Mouse (Mus musculus): ENCODE measurements at regions not wholly inside any gene's neighbourhood (a gene's known extent, or its start where the extent isn't known, plus 50 kb on each side); places are given as distances from the start of the nearest gene placed in this dataset.

DNA sequence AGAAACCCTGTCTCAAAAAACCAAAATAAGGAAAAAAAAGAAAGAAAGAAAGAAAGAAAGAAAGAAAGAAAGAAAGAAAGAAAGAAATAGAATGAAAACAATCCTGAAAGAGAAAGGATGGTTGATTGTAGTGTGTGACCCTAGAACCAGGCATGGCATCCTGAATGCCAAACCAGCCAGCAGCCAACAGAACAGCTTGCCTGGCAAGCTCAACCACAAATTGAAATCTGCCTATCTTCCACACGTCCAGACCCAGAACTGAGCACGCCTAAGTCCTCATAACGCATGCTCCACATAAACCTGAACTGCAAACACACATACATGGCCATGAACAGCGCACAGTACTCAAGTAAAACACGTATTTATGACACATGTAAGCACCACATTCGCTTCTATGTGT, 247.9 kb downstream of the H2al1j start:
- DNase-seq, result no peak

DNA sequence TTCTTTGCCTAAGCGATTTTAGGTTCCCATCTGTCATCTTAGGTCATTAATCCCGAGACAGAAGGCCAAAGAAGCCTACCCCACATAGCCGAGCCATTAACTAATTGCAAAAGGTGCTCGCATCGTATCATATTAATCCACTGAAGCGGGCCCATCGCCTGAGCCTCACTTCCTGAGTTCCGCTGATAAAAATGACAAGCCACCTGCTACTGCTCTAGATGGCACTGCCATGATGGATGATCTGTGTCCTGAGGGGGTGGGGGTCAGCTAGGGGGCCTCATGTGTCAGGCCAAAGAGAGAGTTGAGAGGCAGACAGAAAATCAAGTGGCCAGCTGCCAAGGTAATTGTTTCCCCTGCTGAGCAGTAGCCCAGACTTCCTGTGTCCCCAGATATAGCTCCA, 248.7 kb downstream of the H2al1j start:
- DNase-seq, result no peak

DNA sequence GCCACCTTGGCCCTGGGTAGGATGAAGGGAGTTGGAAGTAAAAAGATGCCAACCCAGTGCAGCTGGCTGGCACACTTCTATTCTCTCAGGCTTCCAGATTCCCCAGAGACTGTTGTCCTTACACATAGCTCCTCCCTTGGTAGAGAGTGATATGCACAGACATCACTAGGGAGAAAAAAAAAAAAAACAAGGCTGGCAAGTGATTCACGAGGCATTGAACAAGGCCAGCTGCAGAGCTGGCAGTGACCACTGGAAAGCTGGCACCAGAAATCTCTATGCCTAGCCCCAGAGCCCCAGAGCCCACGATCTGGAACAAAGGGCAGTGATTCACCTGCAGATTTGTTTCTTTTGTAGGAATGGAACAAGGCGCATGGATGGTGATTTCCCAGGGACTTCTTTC, 249.7 kb downstream of the H2al1j start:
- DNase-seq, result no peak

DNA sequence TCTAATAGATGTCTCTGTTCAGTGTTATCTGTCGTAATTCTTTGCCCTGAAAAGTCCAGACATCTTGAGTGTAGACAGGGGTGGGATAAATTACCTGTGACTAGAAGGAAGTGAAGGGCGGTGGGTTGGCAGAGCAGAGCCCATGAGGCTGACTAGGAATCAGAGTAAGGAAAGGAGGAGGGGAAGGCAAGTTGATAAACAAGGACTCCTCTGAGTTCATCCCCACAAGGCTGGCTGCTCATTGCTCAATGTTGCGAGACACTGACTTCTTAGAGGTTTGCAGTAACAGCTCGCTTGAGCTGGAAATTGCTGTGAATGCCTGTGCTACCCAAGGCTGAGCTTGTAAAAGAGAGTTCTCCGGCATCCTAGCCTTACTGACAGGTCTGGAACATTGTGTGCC, 257.7 kb downstream of the H2al1j start:
- no peak for DNase-seq

DNA sequence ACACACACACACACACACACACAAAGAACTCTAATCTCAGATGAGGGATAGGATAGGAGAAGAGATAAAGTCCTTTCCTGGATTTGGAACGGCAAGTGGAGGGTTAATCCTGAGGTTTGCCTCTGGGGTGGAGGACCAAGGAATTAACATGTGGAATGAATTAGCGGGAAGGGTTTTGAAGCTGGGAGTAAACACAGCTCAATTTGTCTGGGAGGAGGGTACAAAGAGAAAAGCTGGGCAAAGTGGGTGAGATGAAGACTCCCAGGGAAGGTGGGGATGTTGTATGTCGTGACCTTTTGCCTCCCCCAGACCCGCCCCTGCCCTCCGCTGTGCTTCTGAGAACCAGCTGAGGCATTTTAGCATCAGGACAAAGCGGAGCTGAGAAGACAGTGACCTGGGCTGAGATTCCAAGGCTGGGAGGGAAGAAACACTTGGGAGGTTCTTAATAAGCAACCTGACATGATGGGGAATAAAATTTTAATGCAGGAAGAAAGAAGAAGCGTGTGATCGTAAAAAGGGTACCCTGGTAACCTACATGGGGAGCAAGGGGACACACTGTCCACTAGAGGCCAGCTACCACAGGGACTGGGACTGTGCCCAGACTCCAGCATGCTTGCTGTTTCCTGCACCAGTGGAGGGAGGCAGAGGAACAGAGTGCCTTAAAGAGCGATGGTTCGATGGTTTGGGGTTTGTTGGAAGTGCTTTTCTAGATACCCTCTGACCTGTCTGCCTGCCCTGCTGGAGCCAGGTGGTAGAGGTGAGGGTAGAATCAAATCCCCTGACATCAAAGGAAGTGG, 264.0 kb downstream of the H2al1j start:
- DNase-seq, result peak in 1 of 2 experiments; percentile 23

DNA sequence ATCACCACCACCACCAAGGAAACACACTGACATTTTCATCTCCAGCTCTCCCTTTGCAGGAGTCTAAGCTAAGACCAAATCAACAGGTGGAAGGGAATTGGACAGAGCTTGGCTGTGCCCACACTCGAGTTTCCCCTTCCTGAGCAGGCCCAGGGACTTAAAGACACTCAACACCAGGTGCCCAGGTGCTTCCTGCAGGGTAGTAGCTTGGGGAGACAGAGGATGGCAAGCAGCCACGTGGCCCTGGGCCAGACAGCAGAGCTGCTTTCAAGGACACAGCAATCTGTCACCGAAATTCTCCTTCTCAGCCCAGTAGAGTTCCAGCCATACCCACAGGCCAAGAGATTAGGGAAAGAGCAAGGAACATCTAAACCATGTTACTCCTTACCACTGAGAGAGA, 266.9 kb downstream of the H2al1j start:
- peak; percentile 27 to 66 for DNase-seq

DNA sequence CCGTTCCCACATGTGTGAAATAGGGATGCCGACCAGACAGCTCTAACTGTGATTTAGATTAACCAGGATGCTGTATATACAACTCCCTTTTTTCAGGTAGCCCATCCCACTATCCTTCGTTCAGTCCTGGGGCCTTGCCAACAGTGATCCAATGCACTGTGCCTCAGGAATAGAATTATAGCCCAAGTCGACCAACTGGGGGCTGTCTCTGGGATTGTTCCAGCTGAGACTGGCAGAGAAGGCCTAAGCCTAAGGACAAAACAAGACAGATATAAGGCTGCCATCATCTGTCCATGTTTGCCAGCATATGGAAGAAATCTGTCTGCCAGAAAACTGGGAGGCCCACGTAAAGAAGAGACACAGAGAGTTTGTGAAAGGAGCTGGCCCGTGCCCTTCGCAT, 269.9 kb downstream of the H2al1j start:
- no peak for DNase-seq

DNA sequence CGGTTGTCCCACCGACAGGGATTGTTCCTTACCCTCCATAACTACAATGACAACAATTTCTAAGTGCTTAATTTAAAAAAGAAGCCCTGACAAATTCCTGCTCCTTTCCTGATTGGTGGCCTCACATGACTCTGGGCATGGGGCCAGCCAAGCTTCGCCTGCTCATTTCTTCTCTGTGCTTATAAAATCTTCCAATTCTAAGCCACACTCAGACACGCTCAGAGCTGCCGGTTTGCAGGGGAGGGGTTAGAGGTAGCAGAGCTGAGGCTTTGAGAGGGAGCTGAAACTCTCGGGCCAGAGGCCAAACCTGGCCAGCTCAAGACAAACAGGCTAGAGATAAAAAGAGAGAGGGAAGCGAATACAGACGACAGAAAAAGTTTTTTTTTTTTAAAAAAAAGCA, 286.6 kb downstream of the H2al1j start:
- peak; percentile 26 to 71 for DNase-seq

DNA sequence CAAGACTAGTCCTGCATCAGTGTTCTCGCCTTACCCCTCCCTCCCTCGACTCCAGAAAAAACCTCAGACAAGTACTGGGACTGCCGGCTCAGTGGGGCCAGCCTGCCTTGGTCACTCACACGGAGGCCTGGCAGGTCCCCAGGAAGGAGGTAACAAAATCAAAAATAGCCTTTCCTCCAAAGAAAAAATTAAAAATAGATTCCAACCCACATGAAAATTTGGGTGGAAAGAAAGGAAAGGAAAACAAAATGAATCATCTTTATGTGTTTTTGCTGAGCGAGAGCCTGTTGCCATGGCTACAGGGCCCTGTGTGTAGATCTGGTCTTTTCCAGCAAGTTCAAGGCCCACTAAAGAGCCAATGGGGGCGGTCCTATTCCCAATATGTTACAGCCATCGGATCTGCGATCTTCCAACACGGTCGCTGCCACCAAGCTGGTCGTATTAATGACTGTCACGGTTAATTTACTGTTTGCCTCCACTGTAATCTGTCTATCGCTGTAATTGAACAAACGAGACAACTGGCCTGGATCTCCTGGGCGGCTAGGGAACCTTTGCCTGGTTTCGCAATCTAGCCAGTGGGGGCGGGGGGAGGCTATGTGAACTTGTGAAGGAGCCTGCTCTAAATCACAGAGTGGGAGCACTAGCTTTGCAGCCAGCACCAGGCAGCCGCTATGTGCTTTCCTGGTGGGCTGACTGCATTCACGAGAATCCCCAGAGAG, 293.6 kb downstream of the H2al1j start:
- DNase-seq, result peak; percentile 27 to 63

DNA sequence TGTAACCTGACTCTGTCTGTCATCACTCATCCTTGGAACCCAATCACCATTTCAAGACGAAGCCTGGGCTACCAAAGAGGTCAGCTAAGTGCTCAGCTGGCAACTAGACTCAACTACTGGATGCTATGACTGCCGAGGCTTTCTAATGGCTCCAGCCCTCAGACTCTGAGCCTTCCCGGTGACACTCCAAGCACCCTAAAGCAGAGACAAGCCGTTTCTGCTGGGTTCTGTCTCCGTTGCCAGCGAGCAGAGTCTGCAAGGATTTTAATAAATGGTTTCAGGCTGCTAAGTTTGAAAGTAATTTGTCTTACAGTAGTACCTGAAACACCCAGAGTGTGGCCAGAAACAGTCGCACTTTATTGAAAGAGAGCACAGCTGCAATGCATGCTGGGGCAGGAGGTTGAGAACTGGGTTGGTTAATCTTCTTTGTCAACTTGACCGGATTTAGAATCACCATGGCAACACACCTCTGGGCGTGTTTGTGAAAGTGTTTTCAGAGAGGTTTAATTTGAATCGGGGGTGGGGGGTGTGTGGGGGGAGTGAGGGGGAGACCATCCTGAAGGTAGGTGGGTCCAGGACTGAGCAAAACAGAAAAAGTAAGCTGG, 298.8 kb downstream of the H2al1j start:
- no peak for DNase-seq

DNA sequence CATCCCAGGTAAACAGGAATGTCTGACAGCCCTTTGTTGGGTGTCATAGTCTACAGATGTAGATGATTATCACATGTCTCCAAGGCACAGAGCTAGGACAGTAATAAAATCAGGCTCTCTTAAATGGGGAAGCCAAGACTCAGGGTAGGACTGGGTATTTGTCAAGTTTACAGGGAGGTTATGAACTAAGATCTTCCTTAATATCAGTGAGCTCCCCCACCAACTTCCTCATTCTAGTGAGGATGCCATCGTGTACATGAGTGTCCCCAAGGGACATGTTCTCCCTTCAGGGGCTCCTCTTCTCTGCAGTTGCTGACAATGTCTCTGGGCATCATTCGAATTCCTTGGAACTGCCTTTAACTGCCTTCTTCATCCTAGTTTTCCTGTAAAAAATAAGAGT, 301.7 kb downstream of the H2al1j start:
- DNase-seq, result no peak

DNA sequence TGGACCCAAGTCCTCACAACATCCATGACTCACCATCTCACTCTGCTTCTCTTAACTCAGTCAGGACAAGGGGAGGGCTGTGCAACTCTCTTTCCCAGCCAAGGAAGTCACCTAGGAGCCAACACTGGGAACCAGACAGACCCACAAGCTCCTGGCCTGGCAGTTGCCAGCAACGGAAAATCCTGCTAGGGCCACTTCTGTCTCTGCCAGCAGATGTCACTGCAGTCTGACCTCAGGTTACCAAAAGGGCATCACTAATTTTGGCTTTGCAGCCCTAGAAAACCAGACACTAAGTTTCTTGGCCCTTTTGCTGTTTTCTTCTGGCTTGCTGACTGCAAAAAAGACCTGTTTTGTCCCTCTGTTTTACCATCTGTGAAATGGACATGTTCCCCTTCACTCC, 302.3 kb downstream of the H2al1j start:
- DNase-seq, result peak; percentile 25 to 41

DNA sequence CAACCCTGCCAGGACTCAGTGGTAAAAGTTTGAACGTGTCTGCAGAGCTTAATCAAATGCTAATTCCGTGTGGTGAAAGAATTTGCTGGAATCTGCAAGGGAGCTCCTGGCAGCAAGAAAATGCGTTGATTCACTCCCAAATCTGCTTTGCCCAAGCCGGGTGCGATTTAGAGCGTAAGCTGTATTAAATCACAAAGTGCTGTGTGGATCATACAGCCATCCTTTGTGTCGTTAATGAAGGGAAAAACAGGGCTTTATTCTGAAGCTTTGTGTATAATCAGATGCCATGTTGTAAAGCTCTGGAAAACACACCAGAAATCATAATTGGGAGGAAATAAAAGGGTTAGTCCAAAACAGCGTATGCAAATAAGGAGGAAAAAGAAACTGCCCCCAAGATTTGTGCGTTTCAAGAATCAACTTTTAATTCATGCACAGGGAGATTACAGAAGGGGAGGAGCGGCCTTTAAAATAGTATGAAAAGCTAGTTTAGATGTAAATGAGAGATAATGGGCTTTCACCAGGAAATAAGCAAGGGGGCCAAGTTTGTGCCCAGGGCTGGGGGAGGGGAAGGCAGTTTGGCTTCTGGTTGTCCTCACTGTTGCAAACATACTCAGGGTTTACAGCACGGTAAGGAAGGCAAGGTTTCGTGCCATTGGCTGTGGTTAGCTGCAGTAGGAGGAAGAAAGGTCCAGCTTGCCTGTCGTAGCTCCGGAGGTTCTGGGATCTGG, 303.7 kb downstream of the H2al1j start:
- no peak for DNase-seq

DNA sequence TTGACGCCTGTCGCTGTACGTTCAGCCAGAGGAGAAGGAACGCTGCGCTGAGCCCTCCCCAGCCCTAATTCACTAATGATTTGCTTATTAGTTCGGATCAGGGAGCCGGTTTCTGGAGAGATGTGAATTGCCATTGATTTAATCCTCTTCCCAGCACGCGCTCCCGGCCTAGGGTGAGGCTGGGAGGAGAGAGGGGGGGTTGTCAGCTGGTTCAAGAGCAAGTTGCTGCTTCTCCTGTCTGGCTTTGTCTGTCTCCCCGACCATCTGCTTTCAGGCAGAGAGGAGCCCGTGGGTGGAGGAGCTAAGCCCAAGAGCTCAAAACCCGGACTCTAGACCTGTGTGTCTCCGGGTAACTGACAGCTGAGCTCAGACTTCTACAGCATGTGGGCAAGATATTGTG, 304.4 kb downstream of the H2al1j start:
- no peak for DNase-seq

DNA sequence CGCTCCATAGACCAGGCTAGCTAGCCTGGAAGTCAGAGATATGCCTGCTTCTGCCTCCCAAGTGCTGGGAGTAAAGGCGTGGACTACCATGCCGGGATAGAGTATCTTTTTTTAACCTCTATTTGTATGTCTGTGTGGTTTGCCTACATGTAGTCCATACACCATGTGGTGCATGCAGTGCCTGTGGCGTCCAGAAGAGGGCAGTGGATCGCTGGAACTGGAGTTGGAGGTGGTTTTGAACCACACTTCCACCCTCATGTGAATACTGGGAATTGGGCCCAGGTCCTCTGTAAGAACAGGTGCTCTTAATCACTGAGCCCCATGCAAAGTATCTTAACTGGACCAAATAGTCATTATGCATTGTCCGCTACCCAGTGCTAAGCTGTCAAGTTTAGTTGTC, 306.2 kb downstream of the H2al1j start:
- DNase-seq, result peak in 1 of 2 experiments; percentile 30

DNA sequence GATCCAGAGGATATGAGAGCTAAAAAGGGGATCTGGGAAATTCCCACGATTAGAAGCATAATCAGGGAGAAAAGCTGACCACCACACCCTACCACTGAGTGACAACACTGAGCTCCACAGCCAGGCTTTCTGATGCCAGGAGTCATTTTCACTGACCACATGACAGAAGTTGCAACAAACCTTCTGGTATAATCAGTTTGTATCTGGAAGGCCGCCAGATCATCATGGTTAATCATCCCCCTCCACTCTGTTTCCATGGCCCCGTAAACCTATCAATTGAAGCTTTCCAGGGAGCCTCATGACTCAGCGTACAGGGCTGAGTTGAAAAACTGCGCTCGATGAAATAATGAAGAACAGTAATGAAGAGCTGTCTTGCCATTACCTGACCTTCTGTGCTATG, 316.9 kb downstream of the H2al1j start:
- no peak for DNase-seq

DNA sequence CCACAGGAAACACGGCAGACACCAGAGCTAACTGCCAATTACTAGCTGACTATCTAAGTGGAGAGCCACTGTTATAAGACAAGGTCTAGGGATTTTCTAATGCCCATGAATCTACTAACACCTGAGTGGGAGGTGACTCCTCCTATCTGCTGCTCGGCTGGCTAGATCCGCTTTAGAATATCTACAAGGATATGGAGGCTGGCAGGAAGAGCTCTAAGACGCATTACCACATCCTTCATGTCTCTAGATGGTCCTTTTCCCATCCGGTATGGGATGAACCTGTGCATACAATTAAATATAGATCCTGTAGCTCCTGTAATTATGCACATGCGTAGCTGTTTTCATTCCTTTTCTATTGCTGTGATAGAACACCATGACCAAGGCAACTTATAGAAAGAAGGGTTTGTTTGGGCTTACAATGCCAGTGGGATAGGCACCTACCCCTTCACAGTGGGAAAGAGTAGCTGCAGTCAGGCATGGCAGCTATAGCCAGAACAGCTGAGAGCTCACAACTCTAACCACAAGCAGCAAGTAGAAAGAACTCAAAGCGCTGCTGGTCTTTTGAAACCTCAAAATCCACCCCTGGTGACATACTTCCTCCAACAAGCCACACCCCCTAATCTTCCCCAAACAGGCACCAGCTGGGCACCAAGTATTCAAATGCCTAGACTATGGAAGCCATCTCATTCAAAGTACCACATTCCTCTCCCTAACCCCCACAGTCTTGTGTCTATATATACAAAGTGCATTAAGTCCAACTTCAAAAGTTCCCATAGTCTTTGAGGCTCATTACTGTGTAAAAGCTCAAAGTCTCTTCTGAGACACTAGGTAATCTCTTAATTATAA, 319.3 kb downstream of the H2al1j start:
- no peak for DNase-seq

DNA sequence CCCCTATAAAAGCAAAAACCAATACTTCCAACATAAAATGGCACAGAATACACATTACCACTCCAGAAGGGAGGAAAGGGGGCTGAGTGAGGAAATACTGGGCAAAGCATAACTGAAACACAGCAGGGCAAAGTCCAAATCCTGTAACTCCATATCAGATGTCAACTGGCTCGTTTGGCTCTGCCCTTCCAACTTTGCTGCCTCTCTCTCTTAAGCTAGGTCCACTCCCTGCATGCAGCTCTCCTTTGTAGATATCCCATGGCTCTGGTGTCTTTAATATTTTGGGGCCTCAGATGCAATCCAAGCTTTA, 319.9 kb downstream of the H2al1j start:
- DNase-seq, result no peak

DNA sequence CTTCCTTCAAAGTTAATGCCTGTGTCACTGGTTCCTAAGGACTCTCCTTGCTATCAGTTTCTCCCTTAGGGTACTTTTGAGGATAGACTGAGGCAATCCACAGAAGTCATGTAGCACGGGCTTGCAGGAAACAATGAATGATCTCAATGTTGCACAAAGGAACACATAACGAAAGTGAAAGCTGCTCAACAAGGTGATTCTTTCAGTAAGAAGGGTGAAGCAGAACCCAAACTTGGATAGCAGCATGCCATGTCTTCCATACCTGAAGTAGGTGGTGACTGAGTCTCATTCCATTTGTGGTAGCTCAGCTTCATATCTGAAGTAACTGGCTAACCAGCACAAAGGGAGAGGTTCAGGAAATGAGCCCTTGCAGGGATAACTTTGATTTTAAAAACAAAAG, 325.7 kb downstream of the H2al1j start:
- no peak for DNase-seq

DNA sequence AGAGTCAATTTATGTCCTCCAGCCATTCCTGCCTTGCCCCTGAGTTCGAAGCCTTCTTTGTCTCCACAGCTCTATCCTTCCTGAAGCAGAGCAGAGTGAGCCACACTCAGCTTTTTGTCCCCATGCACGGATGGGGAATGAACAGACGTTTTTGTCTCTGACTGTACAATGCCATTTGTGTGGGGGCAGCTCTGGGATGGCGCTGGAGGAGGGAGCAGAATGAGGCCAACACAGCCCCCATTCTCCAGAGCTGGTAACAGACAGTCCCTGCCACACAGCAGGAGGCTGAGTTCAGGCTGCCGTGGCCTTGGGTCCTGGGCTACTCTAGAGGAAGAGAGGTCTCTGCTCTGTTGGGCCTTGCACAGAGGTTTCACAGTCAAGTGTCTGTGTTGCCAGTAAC, 327.4 kb downstream of the H2al1j start:
- no peak for DNase-seq

DNA sequence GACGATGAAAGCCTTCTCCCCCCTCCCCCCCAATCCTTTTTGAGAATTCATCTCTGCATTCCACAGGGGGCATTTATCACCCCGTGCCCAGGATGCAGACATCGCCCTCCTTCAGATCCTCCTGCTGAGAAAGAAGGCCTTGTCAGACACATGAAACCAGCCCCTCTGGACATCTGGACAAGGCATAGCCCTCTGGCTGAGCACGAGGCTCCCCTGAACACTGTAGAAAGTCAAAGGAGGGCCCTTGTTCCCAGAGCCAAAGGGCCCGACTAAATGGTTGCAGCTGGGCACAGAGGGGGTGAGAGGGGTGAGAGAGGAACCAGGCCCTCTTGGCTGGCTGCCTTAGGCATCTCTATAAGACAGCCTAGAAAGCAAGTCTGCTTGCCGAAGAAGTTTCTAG, 327.8 kb downstream of the H2al1j start:
- DNase-seq, result no peak

DNA sequence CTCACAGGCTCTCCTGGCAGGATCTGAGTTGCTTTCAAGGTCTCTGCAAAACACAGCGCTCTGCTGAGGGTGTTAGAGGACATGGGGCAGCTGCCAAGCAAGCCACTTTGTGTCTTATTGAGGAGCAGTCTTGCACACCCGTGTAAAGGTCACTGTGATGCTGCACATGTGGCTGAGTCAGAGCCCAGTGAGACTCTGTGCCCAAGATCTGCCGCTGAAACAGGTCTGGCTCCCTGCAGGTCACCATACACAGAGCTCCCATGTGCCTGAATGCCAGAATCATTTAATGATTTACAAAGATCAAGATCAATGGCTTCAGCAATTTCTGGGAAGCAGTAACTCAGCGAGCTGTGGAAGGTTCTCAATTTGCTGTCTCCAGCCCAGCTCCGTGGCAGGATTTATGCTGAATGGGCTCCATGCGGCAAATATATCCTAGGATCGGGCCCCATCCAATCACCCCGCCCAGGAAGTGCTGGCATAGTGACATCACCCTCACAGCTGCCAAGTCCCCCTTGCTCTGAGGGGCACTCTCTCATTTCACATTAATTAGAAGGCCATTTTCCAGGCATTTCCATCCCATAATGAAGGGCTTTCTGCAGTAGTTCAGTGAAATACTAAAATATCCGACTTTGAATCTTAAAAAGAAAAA, 330.1 kb downstream of the H2al1j start:
- DNase-seq, result peak in 1 of 2 experiments; percentile 50
